Mouse (Mus musculus) cerebellum, adult (tissue): ENCODE data around the gene Dcxr.
"Not testable (repeated sequence)": the region's sequence is repeated elsewhere in the genome, so short reads cannot be mapped to it uniquely, and the experiment has no call there.

Source experiments
- ATAC-seq: cut with Nextera tagmentation; 2 replicates; pipeline ENCODE4 v1.9.2; 2017; ENCODE audit warnings: mild to moderate bottlenecking, moderate library complexity, mixed read lengths; ENCODE audit not compliant: insufficient number of reproducible peaks, low FRiP score, low TSS enrichment

The Dcxr gene

GRCm38 (mm10) chr11:120676951-120677350, 50.1 kb downstream of the Dcxr start:
- no peak for ATAC-seq

GRCm38 (mm10) chr11:120675875-120676274, 51.2 kb downstream of the Dcxr start:
- not testable (repeated sequence) for ATAC-seq
